Mouse (Mus musculus) lung, postnatal 0 days (tissue): ENCODE results near the gene Nkiras1. TPM values are rescaled to one million over a fixed set of nuclear protein-coding genes. Genes with fewer than 3 reads are reported as not detected.

ENCODE experiments used
- ATAC-seq: fragments of 200-750 bp; cut with Nextera tagmentation; 2 replicates; pipeline ENCODE4 v1.8.0; 2017; ENCODE audit warnings: moderate library complexity
- DNase-seq: peaks from one replicate; pipeline ENCODE4 v3.0.0-alpha.2; 2016; ENCODE audit warnings: low spot score
- H3K27ac ChIP-seq: fragments of 300-500 bp; sonication (generic); 2 replicates; pipeline ENCODE4 v1.5.1; 2014; ENCODE audit warnings: antibody characterized with exemption, mild to moderate bottlenecking, low read length, mixed read lengths
- H3K27me3 ChIP-seq: fragments of 300-500 bp; sonication (generic); replicated peaks from 2 replicates; pipeline ENCODE4 v1.6.1; 2014; ENCODE audit warnings: low read length, mixed read lengths; ENCODE audit not compliant: insufficient read depth
- H3K36me3 ChIP-seq: fragments of 300-500 bp; sonication (generic); 2 replicates; pipeline ENCODE4 v1.6.1; 2014; ENCODE audit warnings: low read length, mixed read lengths; ENCODE audit not compliant: insufficient read depth
- H3K4me1 ChIP-seq: fragments of 300-500 bp; sonication (generic); 2 replicates; pipeline ENCODE4 v1.6.1; 2014; ENCODE audit warnings: antibody characterized with exemption, low read depth, low read length, mixed read lengths; ENCODE audit not compliant: insufficient read depth
- H3K4me2 ChIP-seq: fragments of 300-500 bp; sonication (generic); replicated peaks from 2 replicates; pipeline ENCODE4 v1.6.1; 2014; ENCODE audit warnings: low read depth, mild to moderate bottlenecking, low read length, moderate library complexity, mixed read lengths
- H3K4me3 ChIP-seq: fragments of 300-500 bp; sonication (generic); 2 replicates; pipeline ENCODE4 v1.5.1; 2014; ENCODE audit warnings: low read depth, low read length
- H3K9ac ChIP-seq: fragments of 300-500 bp; sonication (generic); replicated peaks from 2 replicates; pipeline ENCODE4 v1.6.1; 2014; ENCODE audit warnings: low read depth, mild to moderate bottlenecking
- H3K9me3 ChIP-seq: fragments of 300-500 bp; sonication (generic); 2 replicates; pipeline ENCODE4 v1.6.1; 2016; ENCODE audit warnings: low read length, mixed read lengths
- CTCF ChIP-seq: IDR thresholded peaks from 2 replicates; pipeline ENCODE4 v1.5.1; 2016; ENCODE audit warnings: antibody characterized with exemption, mild to moderate bottlenecking
- EP300 ChIP-seq: IDR thresholded peaks from 2 replicates; pipeline ENCODE4 v1.6.1; 2016; ENCODE audit warnings: antibody characterized with exemption, mild to moderate bottlenecking, control low read depth
- WGBS: fragments of 180-500 bp; shearing (Covaris S2); extraction: QIAGEN DNeasy Blood & Tissue Kit; methylation state at CpG from one replicate; pipeline ENCODE4 v1.1.7; 2014; 5-methylcytosine and 5-hydroxymethylcytosine counted together
- polyA plus RNA-seq: library from polyadenylated mRNA; unstranded; fragments of >200 nt; fragmentation: Nextera tagmentation; extraction: Ambion mirVana; gene quantifications from 2 replicates; pipeline ENCODE4 v1.2.1, GENCODE M21; 2015

The Nkiras1 gene
- polyA plus RNA-seq, 1 experiment from 2014 or later, result 13.7 TPM

GRCm38 (mm10) chr14:18292111-18292510, 21.2 kb downstream of the Nkiras1 start:
- H3K4me3 ChIP-seq, result no peak overlapping the region
- no peaks in the 10 kb centered on the region for H3K27me3 ChIP-seq
- TF ChIP-seq EP300 (no peak), CTCF (no peak)
- DNase-seq (no peak), ATAC-seq (no peak)
- WGBS, result 88% methylated on average over 3 of the region's 3 CpGs
- H3K9ac ChIP-seq, result no peak overlapping the region
- no peaks in the 10 kb centered on the region for H3K36me3 ChIP-seq
- H3K9me3 ChIP-seq, result no peaks in the 10 kb centered on the region
- no peaks in the 10 kb centered on the region for H3K4me1 ChIP-seq
- no peak overlapping the region for H3K27ac ChIP-seq
- no peak overlapping the region for H3K4me2 ChIP-seq

- 78% methylated on average over 3 of the region's 3 CpGs for WGBS
- H3K9me3 ChIP-seq, result no peaks in the 10 kb centered on the region
- H3K9ac ChIP-seq, result no peak overlapping the region
- H3K27me3 ChIP-seq, result no peaks in the 10 kb centered on the region
- no peak overlapping the region for H3K4me2 ChIP-seq
- no peak for ATAC-seq
- H3K36me3 ChIP-seq, result no peaks in the 10 kb centered on the region
- DNase-seq, result no peak
- no peaks in the 10 kb centered on the region for H3K4me1 ChIP-seq
- no peak overlapping the region for H3K27ac ChIP-seq
- no peak overlapping the region for H3K4me3 ChIP-seq
- TF ChIP-seq CTCF (no peak), EP300 (no peak)
Observed at GRCm38 (mm10) chr14:18292578-18292977, 21.6 kb downstream of the Nkiras1 start.

- WGBS, result 72% methylated on average over 2 of the region's 2 CpGs
- ATAC-seq (no peak), DNase-seq (no peak)
- Histone ChIP-seq H3K27me3 (no peaks in the 10 kb centered on the region), H3K4me3 (no peak overlapping the region), H3K9ac (no peak overlapping the region), H3K36me3 (no peaks in the 10 kb centered on the region), H3K27ac (no peak overlapping the region), H3K9me3 (no peaks in the 10 kb centered on the region), H3K4me1 (no peaks in the 10 kb centered on the region), H3K4me2 (no peak overlapping the region)
- TF ChIP-seq CTCF, result no peak
- no peak for TF ChIP-seq EP300
Observed at GRCm38 (mm10) chr14:18297441-18297840, 26.5 kb downstream of the Nkiras1 start.

- Histone ChIP-seq H3K27ac (no peak overlapping the region), H3K36me3 (no peaks in the 10 kb centered on the region), H3K9ac (no peak overlapping the region), H3K4me2 (no peak overlapping the region), H3K27me3 (no peaks in the 10 kb centered on the region), H3K4me3 (no peak overlapping the region), H3K9me3 (no peaks in the 10 kb centered on the region), H3K4me1 (no peaks in the 10 kb centered on the region)
- no peak for DNase-seq
- WGBS, result 82% methylated on average over 2 of the region's 2 CpGs
- TF ChIP-seq CTCF (no peak), EP300 (no peak)
- ATAC-seq, result no peak
Observed at GRCm38 (mm10) chr14:18298874-18299273, 27.9 kb downstream of the Nkiras1 start.

GRCm38 (mm10) chr14:18300676-18301075, 29.7 kb downstream of the Nkiras1 start:
- H3K4me3 ChIP-seq, result no peak overlapping the region
- H3K27ac ChIP-seq, result no peak overlapping the region
- TF ChIP-seq EP300 (no peak), CTCF (peak; percentile 62)
- no peaks in the 10 kb centered on the region for H3K27me3 ChIP-seq
- H3K4me2 ChIP-seq, result no peak overlapping the region
- H3K9me3 ChIP-seq, result no peaks in the 10 kb centered on the region
- no peaks in the 10 kb centered on the region for H3K36me3 ChIP-seq
- ATAC-seq (no peak), DNase-seq (no peak)
- H3K9ac ChIP-seq, result no peak overlapping the region
- 89% methylated on average over 2 of the region's 2 CpGs for WGBS
- H3K4me1 ChIP-seq, result no peaks in the 10 kb centered on the region

GRCm38 (mm10) chr14:18301591-18301990, 30.7 kb downstream of the Nkiras1 start:
- Histone ChIP-seq H3K36me3 (no peaks in the 10 kb centered on the region), H3K4me2 (no peak overlapping the region), H3K9me3 (no peaks in the 10 kb centered on the region), H3K4me1 (no peaks in the 10 kb centered on the region), H3K4me3 (no peak overlapping the region), H3K27ac (peak overlapping the region; percentile 38; the same call in 1 of the 2 replicates), H3K27me3 (no peaks in the 10 kb centered on the region), H3K9ac (no peak overlapping the region)
- no peak for TF ChIP-seq EP300
- TF ChIP-seq CTCF, result no peak; the same call in none of the 2 replicates
- ATAC-seq (peak; percentile 85), DNase-seq (peak; percentile 70)
- 51% methylated on average over 3 of the region's 3 CpGs for WGBS

GRCm38 (mm10) chr14:18302750-18303149, 31.8 kb downstream of the Nkiras1 start:
- H3K27me3 ChIP-seq, result no peaks in the 10 kb centered on the region
- H3K9ac ChIP-seq, result no peak overlapping the region
- 71% methylated on average over 3 of the region's 3 CpGs for WGBS
- no peaks in the 10 kb centered on the region for H3K9me3 ChIP-seq
- no peak for TF ChIP-seq EP300
- TF ChIP-seq CTCF, result no peak
- ATAC-seq (no peak), DNase-seq (no peak)
- H3K36me3 ChIP-seq, result no peaks in the 10 kb centered on the region
- no peak overlapping the region for H3K4me3 ChIP-seq
- no peak overlapping the region for H3K27ac ChIP-seq
- no peaks in the 10 kb centered on the region for H3K4me1 ChIP-seq
- no peak overlapping the region for H3K4me2 ChIP-seq
